Mouse (Mus musculus) midbrain, embryonic 10.5 days (tissue): Measurements from ENCODE around the gene Gm15446. TPM values are rescaled to one million over a fixed set of nuclear protein-coding genes. Genes with fewer than 3 reads are reported as not detected.
"Not testable (repeated sequence)": the region's sequence is repeated elsewhere in the genome, so short reads cannot be mapped to it uniquely, and the experiment has no call there.

ENCODE experiments used
- DNase-seq: peaks from one replicate; pipeline ENCODE4 v3.0.0-alpha.2; 2017; ENCODE audit warnings: low spot score
- H3K27ac ChIP-seq: fragments of 300-500 bp; sonication (generic); replicated peaks from 2 replicates; pipeline ENCODE4 v1.5.1; 2016; ENCODE audit warnings: mild to moderate bottlenecking
- H3K27me3 ChIP-seq: fragments of 300-500 bp; sonication (generic); 2 replicates; pipeline ENCODE4 v1.6.1; 2016; ENCODE audit warnings: low read depth, mild to moderate bottlenecking; ENCODE audit not compliant: poor library complexity, severe bottlenecking
- H3K36me3 ChIP-seq: fragments of 300-500 bp; sonication (generic); 2 replicates; pipeline ENCODE4 v1.6.1; 2016; ENCODE audit warnings: mild to moderate bottlenecking, moderate library complexity
- H3K4me1 ChIP-seq: fragments of 300-500 bp; sonication (generic); 2 replicates; pipeline ENCODE4 v1.6.1; 2016
- H3K4me3 ChIP-seq: fragments of 300-500 bp; sonication (generic); 2 replicates; pipeline ENCODE4 v1.5.1; 2016; ENCODE audit warnings: mild to moderate bottlenecking, moderate library complexity
- H3K9me3 ChIP-seq: fragments of 300-500 bp; sonication (generic); replicated peaks from 2 replicates; pipeline ENCODE4 v1.6.1; 2016; ENCODE audit warnings: mild to moderate bottlenecking
- WGBS: fragments of 180-500 bp; shearing (Covaris S2); methylation state at CpG from one replicate; pipeline ENCODE4 v1.1.7; 2016; 5-methylcytosine and 5-hydroxymethylcytosine counted together
- polyA plus RNA-seq: library from polyadenylated mRNA; unstranded; fragments of >200 nt; fragmentation: Nextera tagmentation; extraction: Ambion mirVana; gene quantifications from 2 replicates; pipeline ENCODE4 v1.2.1, GENCODE M21; 2016

Gm15446 gene
- 0.73 and 0.91 TPM in 2 replicates for polyA plus RNA-seq

GRCm38 (mm10) chr5:109923261-109924071, at the start of gene Gm15446:
Gm15446 (plus strand) TSS chr5:109923400.
- under 1% methylated on average over 22 of the region's 22 CpGs for WGBS
- H3K27ac ChIP-seq: peak within 1 kb of the TSS; percentile 82

DNA sequence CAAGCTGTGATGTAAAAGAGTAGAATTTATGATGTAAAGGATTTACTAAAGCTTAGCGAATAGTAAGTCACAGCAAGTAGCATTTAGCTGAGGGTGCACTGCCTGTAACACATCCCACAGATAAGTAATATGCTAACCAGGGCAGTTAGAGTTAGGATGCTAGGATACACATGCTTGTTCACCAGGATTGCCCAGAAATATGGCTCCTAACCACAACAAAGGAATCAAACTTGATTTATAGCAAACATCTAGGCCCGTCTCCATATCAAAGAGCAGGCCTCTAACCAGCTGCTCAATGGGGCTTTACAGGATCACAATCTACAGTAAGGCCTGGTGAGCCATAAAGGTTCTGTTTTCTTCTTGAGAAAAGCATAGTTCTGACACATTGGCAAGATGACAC, 929 bp downstream of the Gm15446 start:
- H3K4me3 ChIP-seq: peak overlapping the region; percentile 60
- DNase-seq, H3K9me3 ChIP-seq, H3K27me3 ChIP-seq: not testable (repeated sequence)
- H3K27ac ChIP-seq: peak overlapping the region; percentile 82
- peaks cover 12% of the 10 kb centered on the region for H3K4me1 ChIP-seq
- WGBS: 30% methylated on average over 2 of the region's 2 CpGs
- peaks cover 21% of the 10 kb centered on the region for H3K36me3 ChIP-seq

More at GRCm38 (mm10) chr5:109923261-109924071, at the start of gene Gm15446:
- H3K4me3 ChIP-seq: peak within 1 kb of the TSS; percentile 60
- H3K27me3 ChIP-seq, H3K9me3 ChIP-seq: not testable (repeated sequence)
- peaks cover 19% of the 10 kb centered on the region for H3K36me3 ChIP-seq
- peaks cover 12% of the 10 kb centered on the region for H3K4me1 ChIP-seq
- DNase-seq: peak; percentile 86

DNA sequence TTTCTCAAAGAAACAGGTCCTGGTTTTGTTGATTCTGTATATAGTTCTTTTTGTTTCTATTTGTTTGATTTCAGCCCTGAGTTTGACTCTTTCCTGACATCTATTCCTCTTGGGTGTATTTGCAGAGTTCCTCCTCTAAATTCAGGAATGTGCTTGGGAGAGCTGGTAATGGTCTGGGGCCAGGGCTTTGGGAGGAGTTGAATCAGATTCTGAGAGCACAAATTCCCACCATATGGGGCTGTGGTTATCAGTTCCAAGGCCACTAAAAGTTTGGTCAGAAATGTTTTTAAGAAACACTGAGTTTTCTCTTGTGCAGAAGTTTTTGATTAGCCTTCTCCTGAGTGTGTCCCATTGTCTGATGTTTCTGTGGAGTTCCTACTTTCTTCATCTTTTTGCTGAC, 1.7 kb downstream of the Gm15446 start:
- no peak overlapping the region for H3K4me3 ChIP-seq
- peaks cover 12% of the 10 kb centered on the region for H3K4me1 ChIP-seq
- no peak for DNase-seq

DNA sequence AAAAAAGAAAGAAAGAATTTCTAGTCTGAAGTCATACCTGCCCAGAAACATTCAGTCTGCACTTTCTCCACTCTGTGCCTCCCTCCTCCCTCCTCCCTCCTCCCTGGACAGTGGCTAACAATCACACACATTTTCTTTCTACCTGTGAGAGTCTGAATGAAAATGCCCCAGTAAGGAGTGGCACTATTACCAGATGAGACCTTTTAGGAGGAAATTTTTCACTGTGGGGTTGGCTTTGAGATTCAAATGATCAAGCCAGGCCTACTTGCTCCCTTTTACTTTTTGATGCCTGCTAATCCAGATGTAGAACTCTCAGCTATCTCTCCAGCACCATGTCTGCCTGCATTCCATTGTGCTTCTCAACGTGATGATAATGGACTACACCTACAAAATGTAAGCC, 27.1 kb downstream of the Gm15446 start:
- Histone ChIP-seq H3K4me3 (no peak overlapping the region), H3K27ac (no peak overlapping the region), H3K27me3 (no peaks in the 10 kb centered on the region), H3K9me3 (no peaks in the 10 kb centered on the region), H3K4me1 (no peaks in the 10 kb centered on the region), H3K36me3 (no peaks in the 10 kb centered on the region)
- no peak for DNase-seq
- no CpG with 5 or more reads among the region's 1 CpGs for WGBS

More for the DNA sequence above, 1.7 kb downstream of the Gm15446 start:
- peaks cover 8% of the 10 kb centered on the region for H3K9me3 ChIP-seq
- peaks cover 21% of the 10 kb centered on the region for H3K36me3 ChIP-seq
- H3K27me3 ChIP-seq: no peaks in the 10 kb centered on the region
- no peak overlapping the region for H3K27ac ChIP-seq

DNA sequence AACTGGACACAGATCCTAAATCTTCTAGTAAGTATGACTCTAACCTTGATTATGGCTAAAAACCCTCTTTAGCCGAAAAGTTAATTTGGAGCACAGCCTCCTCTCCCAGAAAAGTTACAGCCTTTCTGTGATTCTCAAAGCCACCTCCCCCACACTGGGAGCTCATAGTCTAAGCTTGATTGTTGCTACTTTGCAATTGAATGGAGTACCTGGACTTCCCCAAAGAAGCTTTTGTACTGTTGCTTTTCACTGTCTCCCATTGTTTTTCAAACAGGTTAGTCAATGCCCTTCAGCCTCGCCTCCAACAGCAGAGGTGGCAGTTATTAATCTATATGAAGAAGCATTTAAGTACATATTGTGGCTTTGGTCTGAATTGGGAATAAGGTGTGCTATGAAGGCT, 57.5 kb downstream of the Gm15446 start:
- not testable (repeated sequence) for H3K27ac ChIP-seq

More for the DNA sequence above, 57.5 kb downstream of the Gm15446 start:
- H3K9me3 ChIP-seq, H3K27me3 ChIP-seq, H3K36me3 ChIP-seq, H3K4me3 ChIP-seq, DNase-seq, H3K4me1 ChIP-seq: not testable (repeated sequence)
- no CpG with 5 or more reads among the region's 2 CpGs for WGBS

Other genes with a start within 250 kb of the Gm15446 start
- 1.6 and 2.1 TPM in 2 replicates for gene 5430403G16Rik, start 232.4 kb upstream of the Gm15446 start, polyA plus RNA-seq
- 9.4 and 10.2 TPM in 2 replicates for gene 4930522L14Rik, start 171.5 kb upstream of the Gm15446 start, polyA plus RNA-seq
- 21.6 and 22.0 TPM in 2 replicates for gene Zfp932, start 73.1 kb downstream of the Gm15446 start, polyA plus RNA-seq
- 4.9 and 5.9 TPM in 2 replicates for gene Gm17655, start 149.1 kb downstream of the Gm15446 start, polyA plus RNA-seq
- gene Gm35315, start 171.0 kb downstream of the Gm15446 start, polyA plus RNA-seq: 1.3 and 2.6 TPM in 2 replicates
- 1.1 and 1.8 TPM in 2 replicates for gene Plcxd1, start 176.6 kb downstream of the Gm15446 start, polyA plus RNA-seq
- 30.0 and 36.2 TPM in 2 replicates for gene Gtpbp6, start 184.8 kb downstream of the Gm15446 start, polyA plus RNA-seq
- gene Zfp605, start 186.7 kb downstream of the Gm15446 start, polyA plus RNA-seq: 6.0 and 7.9 TPM in 2 replicates
- 53.4 and 62.2 TPM in 2 replicates for gene Chfr, start 212.4 kb downstream of the Gm15446 start, polyA plus RNA-seq